Mouse (Mus musculus) urinary bladder, postnatal 25 days (tissue): ENCODE results near the gene Spa17.

Source experiments
- DNase-seq: peaks from one replicate; pipeline ENCODE4 v3.0.0; 2022; ENCODE audit warnings: low spot score

Gene Spa17

GRCm38 (mm10) chr9:37613182-37613910 is at the start of gene Spa17:
Spa17 (minus strand) TSS chr9:37613722.
- peak; percentile 87 for DNase-seq

- DNase-seq: no peak
Measured at GRCm38 (mm10) chr9:37663210-37663609, 49.7 kb upstream of the Spa17 start.

GRCm38 (mm10) chr9:37659413-37659812 is 45.9 kb upstream of the Spa17 start:
- no peak for DNase-seq

GRCm38 (mm10) chr9:37656931-37657481 is 43.5 kb upstream of the Spa17 start, which contains the start of gene Tbrg1:
Tbrg1 (minus strand) TSS chr9:37657312.
- DNase-seq: peak; percentile 85

DNA sequence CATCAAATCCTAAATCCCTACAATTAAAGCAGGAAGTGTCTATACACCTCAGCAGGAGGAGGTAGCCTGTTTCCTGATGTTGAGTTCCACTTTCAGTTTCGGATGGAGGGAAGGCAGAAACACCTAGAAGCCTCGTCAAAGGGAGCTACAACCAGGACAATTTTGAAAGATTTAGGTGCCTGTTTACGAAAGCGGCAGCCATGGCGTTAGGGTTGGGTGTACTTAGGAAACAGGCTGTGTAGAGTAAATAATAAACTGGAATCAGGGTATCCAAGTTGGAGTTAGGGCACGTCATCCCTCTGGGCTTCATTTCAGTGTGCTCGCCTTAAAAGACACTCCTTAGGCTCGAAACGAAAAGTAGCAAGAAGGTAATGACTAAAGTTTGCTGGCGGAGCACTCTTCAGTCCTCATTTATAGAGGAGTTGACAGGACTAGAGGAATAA is 42.9 kb upstream of the Spa17 start:
- peak; percentile 6 for DNase-seq

- DNase-seq: no peak
Measured at GRCm38 (mm10) chr9:37655961-37656360, 42.4 kb upstream of the Spa17 start.

DNA sequence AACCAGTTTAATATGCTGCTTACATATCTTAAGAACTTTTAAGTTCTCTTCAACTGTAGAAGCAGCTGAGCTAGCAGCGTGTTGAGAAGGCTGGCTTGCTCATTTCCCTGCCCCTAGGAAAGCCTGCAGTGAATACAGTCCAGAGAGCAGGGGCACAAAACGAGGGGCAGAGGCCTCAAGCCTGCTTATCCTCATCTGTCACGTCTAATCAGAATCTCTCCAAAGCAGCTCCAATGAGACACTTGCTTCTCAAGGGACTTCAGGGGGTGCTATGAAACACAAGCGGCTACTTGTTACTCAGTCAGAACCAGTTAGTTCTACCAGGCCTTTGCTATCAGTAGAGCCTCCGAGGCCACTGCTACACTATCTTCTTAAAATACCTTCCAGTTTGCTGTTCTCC is 40.3 kb upstream of the Spa17 start:
- DNase-seq: no peak

- no peak for DNase-seq
Measured at GRCm38 (mm10) chr9:37650639-37651038, 37.1 kb upstream of the Spa17 start.

GRCm38 (mm10) chr9:37646246-37646645 is 32.7 kb upstream of the Spa17 start:
- DNase-seq: no peak

DNA sequence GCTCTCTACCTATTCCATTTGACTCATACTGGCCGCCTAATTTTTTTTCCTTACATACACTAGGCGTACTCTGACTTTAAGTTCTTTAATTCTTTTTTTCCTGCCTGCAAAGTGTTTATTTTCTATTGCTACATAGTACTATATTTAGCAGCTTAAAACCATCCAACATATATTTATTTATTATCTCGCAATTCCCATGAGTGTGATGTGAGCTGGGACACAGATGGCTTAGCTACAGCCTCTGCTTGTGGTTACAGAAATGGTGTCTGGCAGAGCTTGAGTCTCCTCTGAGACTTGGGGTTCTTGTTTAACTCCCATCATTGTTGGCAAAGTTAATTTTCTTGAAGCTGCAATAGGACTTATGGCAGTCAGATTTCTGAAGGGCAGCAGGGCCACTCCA is 25.2 kb upstream of the Spa17 start:
- no peak for DNase-seq

DNA sequence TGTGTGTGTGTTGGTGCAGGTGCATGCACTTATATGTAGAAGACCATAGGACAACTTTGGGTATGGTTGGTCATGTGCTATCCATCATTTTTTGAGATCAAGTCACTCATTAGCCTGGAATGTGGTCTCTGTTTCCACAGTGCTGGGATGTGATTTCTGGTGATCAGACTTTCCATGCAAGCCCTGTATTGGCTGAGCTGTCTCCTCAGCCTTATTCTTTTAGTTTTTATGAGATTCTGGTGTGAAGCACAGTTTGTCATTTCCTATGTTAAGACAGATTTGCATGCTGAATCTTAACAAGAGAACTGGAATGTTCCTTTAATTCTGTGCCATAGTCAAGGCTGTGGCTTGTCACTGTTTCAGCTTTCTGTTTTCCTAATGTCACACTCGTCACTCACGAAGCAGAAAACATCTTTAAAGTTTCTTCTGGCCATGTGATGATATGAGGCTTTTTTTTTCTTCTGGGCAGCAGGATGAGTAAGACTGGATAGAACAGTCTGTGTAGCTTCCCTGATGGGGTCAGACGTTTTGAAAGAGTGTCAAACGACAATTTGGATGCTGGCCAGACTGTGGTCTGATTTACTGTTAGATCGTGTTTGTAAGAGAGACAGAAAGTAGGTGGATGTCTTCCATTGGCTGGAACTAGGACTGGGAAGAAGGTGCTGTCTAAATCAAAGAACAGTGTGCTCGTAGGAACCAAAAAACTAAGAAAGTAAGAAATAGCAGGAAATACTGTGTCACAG is 23.4 kb upstream of the Spa17 start:
- DNase-seq: no peak

- DNase-seq: peak; percentile 45
Measured at GRCm38 (mm10) chr9:37636335-37636734, 22.8 kb upstream of the Spa17 start.

DNA sequence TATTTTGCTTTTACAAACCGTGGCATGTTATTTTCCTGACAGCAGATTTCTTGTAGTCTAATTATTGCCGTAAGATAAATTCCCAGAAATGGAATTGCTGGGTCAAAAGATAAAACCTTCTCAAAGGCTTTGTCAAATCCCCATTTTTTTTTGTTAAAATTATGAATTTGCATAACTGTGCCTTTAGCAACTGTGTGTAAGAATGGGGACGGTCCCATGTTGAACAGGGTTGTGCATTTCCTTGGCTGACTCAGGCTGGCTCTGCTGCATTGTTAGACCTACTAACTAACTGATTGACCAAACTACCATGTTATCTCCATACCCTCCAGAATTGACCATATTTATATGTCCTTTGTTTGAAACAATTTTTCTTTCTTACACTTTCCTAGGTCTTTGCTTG is 20.7 kb upstream of the Spa17 start:
- DNase-seq: no peak

DNA sequence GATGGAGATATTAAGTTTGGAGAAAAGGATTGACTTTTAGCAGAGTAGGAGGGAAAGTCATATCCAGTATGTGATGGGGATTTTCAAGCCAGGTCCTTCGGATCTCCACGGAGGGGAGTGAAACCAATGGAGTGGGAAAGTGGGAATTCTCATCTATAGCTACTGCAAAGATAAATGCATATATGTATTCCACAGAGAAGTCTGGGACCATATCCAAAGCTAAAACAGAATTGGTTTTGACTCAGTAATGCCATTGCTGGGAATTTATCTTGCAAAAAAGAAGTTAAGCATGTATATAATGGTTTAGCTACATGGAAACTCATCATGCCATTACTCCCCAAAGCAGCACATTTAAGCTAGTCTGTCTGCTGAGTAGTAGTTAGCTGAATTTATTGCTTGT is 18.8 kb upstream of the Spa17 start:
- no peak for DNase-seq

GRCm38 (mm10) chr9:37629941-37630340 is 16.4 kb upstream of the Spa17 start:
- no peak for DNase-seq

- no peak for DNase-seq
Measured at GRCm38 (mm10) chr9:37628581-37628980, 15.1 kb upstream of the Spa17 start.

GRCm38 (mm10) chr9:37627263-37627662 is 13.7 kb upstream of the Spa17 start:
- DNase-seq: no peak

GRCm38 (mm10) chr9:37626103-37626567 is 12.6 kb upstream of the Spa17 start:
- DNase-seq: no peak

- no peak for DNase-seq
Measured at GRCm38 (mm10) chr9:37625641-37626040, 12.1 kb upstream of the Spa17 start.

- DNase-seq: no peak
Measured at GRCm38 (mm10) chr9:37625129-37625528, 11.6 kb upstream of the Spa17 start.

DNA sequence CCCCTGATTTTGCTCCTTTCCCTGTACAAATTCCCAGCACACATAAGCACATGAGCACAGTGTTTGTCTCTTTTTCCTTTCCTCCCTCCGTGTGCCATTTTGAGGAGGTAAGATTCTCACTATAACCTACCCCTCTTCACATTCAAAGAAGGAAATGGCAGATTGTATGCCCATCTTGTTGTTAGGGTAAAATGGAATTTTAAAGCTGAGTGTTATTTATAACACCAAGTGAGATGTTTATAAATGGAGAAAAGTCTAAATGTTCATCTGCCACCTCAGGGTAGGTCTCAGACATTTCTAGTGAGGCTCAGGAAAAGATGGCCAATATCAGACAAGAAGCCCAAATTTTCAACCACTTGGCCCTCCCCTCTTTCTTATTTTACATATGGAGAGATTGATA is 11.0 kb upstream of the Spa17 start:
- no peak for DNase-seq

DNA sequence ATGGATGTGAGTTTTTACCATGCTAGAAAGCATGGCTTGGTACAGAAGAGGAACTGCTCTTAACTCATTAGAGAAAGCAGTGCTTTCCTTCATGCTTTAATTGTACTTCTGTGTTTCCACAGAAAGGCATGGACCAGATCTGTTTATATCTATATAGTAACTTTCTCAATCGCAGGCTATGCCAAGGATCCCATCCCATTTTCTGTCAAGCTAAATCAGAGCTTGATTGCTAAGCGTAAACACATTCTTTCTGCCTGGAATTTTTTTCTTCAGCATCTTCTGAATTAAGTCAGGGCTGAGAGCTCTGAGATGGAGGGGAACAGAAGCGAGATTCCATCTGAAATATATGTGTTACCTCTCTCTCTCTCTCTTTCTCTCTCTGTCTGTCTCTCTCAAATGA is 10.5 kb upstream of the Spa17 start:
- no peak for DNase-seq

- no peak for DNase-seq
Measured at GRCm38 (mm10) chr9:37621290-37621689, 7.8 kb upstream of the Spa17 start.
